Mouse (Mus musculus) midbrain, embryonic 10.5 days (tissue): ENCODE data around the gene Snrpb2. TPM values are rescaled to one million over a fixed set of nuclear protein-coding genes. Genes with fewer than 3 reads are reported as not detected.

Source experiments
- DNase-seq: peaks from one replicate; pipeline ENCODE4 v3.0.0-alpha.2; 2017; ENCODE audit warnings: low spot score
- H3K27ac ChIP-seq: fragments of 300-500 bp; sonication (generic); replicated peaks from 2 replicates; pipeline ENCODE4 v1.5.1; 2016; ENCODE audit warnings: mild to moderate bottlenecking
- H3K27me3 ChIP-seq: fragments of 300-500 bp; sonication (generic); 2 replicates; pipeline ENCODE4 v1.6.1; 2016; ENCODE audit warnings: low read depth, mild to moderate bottlenecking; ENCODE audit not compliant: poor library complexity, severe bottlenecking
- H3K36me3 ChIP-seq: fragments of 300-500 bp; sonication (generic); 2 replicates; pipeline ENCODE4 v1.6.1; 2016; ENCODE audit warnings: mild to moderate bottlenecking, moderate library complexity
- H3K4me1 ChIP-seq: fragments of 300-500 bp; sonication (generic); 2 replicates; pipeline ENCODE4 v1.6.1; 2016
- H3K4me3 ChIP-seq: fragments of 300-500 bp; sonication (generic); 2 replicates; pipeline ENCODE4 v1.5.1; 2016; ENCODE audit warnings: mild to moderate bottlenecking, moderate library complexity
- H3K9me3 ChIP-seq: fragments of 300-500 bp; sonication (generic); replicated peaks from 2 replicates; pipeline ENCODE4 v1.6.1; 2016; ENCODE audit warnings: mild to moderate bottlenecking
- WGBS: fragments of 180-500 bp; shearing (Covaris S2); methylation state at CpG from one replicate; pipeline ENCODE4 v1.1.7; 2016; 5-methylcytosine and 5-hydroxymethylcytosine counted together
- polyA plus RNA-seq: library from polyadenylated mRNA; unstranded; fragments of >200 nt; fragmentation: Nextera tagmentation; extraction: Ambion mirVana; gene quantifications from 2 replicates; pipeline ENCODE4 v1.2.1, GENCODE M21; 2016

Gene Snrpb2
- polyA plus RNA-seq = 99.1 and 105 TPM in 2 replicates

GRCm38 (mm10) chr2:143062812-143063792, at the start of gene Snrpb2:
Gene Snrpb2 (plus strand): TSS chr2:143063039.
- 1% methylated on average over 55 of the region's 55 CpGs for WGBS
- Histone ChIP-seq H3K27ac (peak within 1 kb of the TSS; percentile 89), H3K4me1 (peaks cover 14% of the 10 kb centered on the region)

GRCm38 (mm10) chr2:143013057-143013456, 49.8 kb upstream of the Snrpb2 start:
- DNase-seq = no peak
- H3K27ac ChIP-seq = no peak overlapping the region
- H3K36me3 ChIP-seq = no peaks in the 10 kb centered on the region
- H3K9me3 ChIP-seq = no peaks in the 10 kb centered on the region
- WGBS = 87% methylated on average over 5 of the region's 5 CpGs
- H3K4me3 ChIP-seq = no peak overlapping the region
- H3K27me3 ChIP-seq = no peaks in the 10 kb centered on the region
- no peaks in the 10 kb centered on the region for H3K4me1 ChIP-seq

More at GRCm38 (mm10) chr2:143062812-143063792, at the start of gene Snrpb2:
- H3K9me3 ChIP-seq = no peaks in the 10 kb centered on the region
- 0 out of 2 replicates have a peak, but pooled peaks cover 4% of the 10 kb centered on the region for H3K27me3 ChIP-seq
- DNase-seq = peak; percentile 90
- peak within 1 kb of the TSS; percentile 95 for H3K4me3 ChIP-seq
- peaks cover 36% of the 10 kb centered on the region for H3K36me3 ChIP-seq

- WGBS = 94% methylated on average over 8 of the region's 8 CpGs
- no peak for DNase-seq
- Histone ChIP-seq H3K4me3 (no peak overlapping the region), H3K27ac (no peak overlapping the region), H3K27me3 (no peaks in the 10 kb centered on the region), H3K9me3 (no peaks in the 10 kb centered on the region), H3K36me3 (no peaks in the 10 kb centered on the region), H3K4me1 (no peaks in the 10 kb centered on the region)
Measured at GRCm38 (mm10) chr2:143018084-143018483, 44.8 kb upstream of the Snrpb2 start.

GRCm38 (mm10) chr2:143018591-143019130, 44.2 kb upstream of the Snrpb2 start:
- no peak overlapping the region for H3K27ac ChIP-seq
- DNase-seq = no peak
- 51% methylated on average over 5 of the region's 5 CpGs for WGBS
- H3K4me1 ChIP-seq = no peaks in the 10 kb centered on the region
- H3K36me3 ChIP-seq = no peaks in the 10 kb centered on the region
- H3K9me3 ChIP-seq = no peaks in the 10 kb centered on the region
- H3K4me3 ChIP-seq = no peak overlapping the region
- H3K27me3 ChIP-seq = no peaks in the 10 kb centered on the region

- 63% methylated on average over 2 of the region's 2 CpGs for WGBS
Measured at GRCm38 (mm10) chr2:143019727-143020126, 43.1 kb upstream of the Snrpb2 start.

GRCm38 (mm10) chr2:143023331-143023730, 39.5 kb upstream of the Snrpb2 start:
- Histone ChIP-seq H3K9me3 (no peaks in the 10 kb centered on the region), H3K4me1 (no peaks in the 10 kb centered on the region), H3K36me3 (no peaks in the 10 kb centered on the region), H3K27ac (no peak overlapping the region), H3K4me3 (no peak overlapping the region), H3K27me3 (no peaks in the 10 kb centered on the region)
- WGBS = 95% methylated on average over 2 of the region's 2 CpGs
- no peak for DNase-seq

More at GRCm38 (mm10) chr2:143019727-143020126, 43.1 kb upstream of the Snrpb2 start:
- no peaks in the 10 kb centered on the region for H3K9me3 ChIP-seq
- H3K4me1 ChIP-seq = no peaks in the 10 kb centered on the region
- H3K27ac ChIP-seq = no peak overlapping the region
- DNase-seq = no peak
- no peaks in the 10 kb centered on the region for H3K36me3 ChIP-seq
- no peaks in the 10 kb centered on the region for H3K27me3 ChIP-seq
- H3K4me3 ChIP-seq = no peak overlapping the region

GRCm38 (mm10) chr2:143024226-143024625, 38.6 kb upstream of the Snrpb2 start:
- H3K27me3 ChIP-seq = no peaks in the 10 kb centered on the region
- WGBS = 91% methylated on average over 4 of the region's 4 CpGs
- no peaks in the 10 kb centered on the region for H3K4me1 ChIP-seq
- H3K9me3 ChIP-seq = no peaks in the 10 kb centered on the region
- H3K36me3 ChIP-seq = no peaks in the 10 kb centered on the region
- H3K27ac ChIP-seq = no peak overlapping the region
- no peak overlapping the region for H3K4me3 ChIP-seq
- DNase-seq = no peak

- H3K9me3 ChIP-seq = no peaks in the 10 kb centered on the region
- DNase-seq = no peak
- H3K27ac ChIP-seq = peak overlapping the region; percentile 38; the same call in 1 of the 2 replicates
- no peaks in the 10 kb centered on the region for H3K36me3 ChIP-seq
- no peaks in the 10 kb centered on the region for H3K27me3 ChIP-seq
- H3K4me1 ChIP-seq = peaks cover 33% of the 10 kb centered on the region
- WGBS = 69% methylated on average over 1 of the region's 1 CpGs
- no peak overlapping the region for H3K4me3 ChIP-seq
Measured at GRCm38 (mm10) chr2:143031283-143031682, 31.6 kb upstream of the Snrpb2 start.

GRCm38 (mm10) chr2:143032378-143033255, 30.2 kb upstream of the Snrpb2 start:
- Histone ChIP-seq H3K36me3 (no peaks in the 10 kb centered on the region), H3K27ac (peak overlapping the region; percentile 73), H3K27me3 (no peaks in the 10 kb centered on the region), H3K4me3 (0 out of 2 replicates have a peak overlapping the region, but pooled peaks have one; percentile 14), H3K4me1 (peaks cover 33% of the 10 kb centered on the region), H3K9me3 (no peaks in the 10 kb centered on the region)
- peak; percentile 23 for DNase-seq
- WGBS = 36% methylated on average over 10 of the region's 10 CpGs

- Histone ChIP-seq H3K4me3 (no peak overlapping the region), H3K27me3 (no peaks in the 10 kb centered on the region), H3K27ac (0 out of 2 replicates have a peak overlapping the region, but pooled peaks have one; percentile 9), H3K4me1 (peaks cover 33% of the 10 kb centered on the region), H3K36me3 (no peaks in the 10 kb centered on the region), H3K9me3 (no peaks in the 10 kb centered on the region)
- 90% methylated on average over 7 of the region's 7 CpGs for WGBS
- no peak for DNase-seq
Measured at GRCm38 (mm10) chr2:143034350-143035085, 28.3 kb upstream of the Snrpb2 start.

- DNase-seq = no peak
- Histone ChIP-seq H3K4me1 (peaks cover 33% of the 10 kb centered on the region), H3K9me3 (no peaks in the 10 kb centered on the region), H3K36me3 (no peaks in the 10 kb centered on the region), H3K4me3 (no peak overlapping the region), H3K27me3 (no peaks in the 10 kb centered on the region), H3K27ac (0 out of 2 replicates have a peak overlapping the region, but pooled peaks have one; percentile 9)
- 87% methylated on average over 10 of the region's 10 CpGs for WGBS
Measured at GRCm38 (mm10) chr2:143035086-143035593, 27.7 kb upstream of the Snrpb2 start.
